Mouse (Mus musculus): ENCODE measurements around the gene Tmem167. TPM values are rescaled to one million over a fixed set of nuclear protein-coding genes. Genes with fewer than 3 reads are reported as not detected.
A peak's percentile ranks its signal among the peaks of the same experiment; 100 is the strongest.

Tmem167 gene
- polyA plus RNA-seq, 1 experiment from 2014 or later = 70.1 TPM

DNA sequence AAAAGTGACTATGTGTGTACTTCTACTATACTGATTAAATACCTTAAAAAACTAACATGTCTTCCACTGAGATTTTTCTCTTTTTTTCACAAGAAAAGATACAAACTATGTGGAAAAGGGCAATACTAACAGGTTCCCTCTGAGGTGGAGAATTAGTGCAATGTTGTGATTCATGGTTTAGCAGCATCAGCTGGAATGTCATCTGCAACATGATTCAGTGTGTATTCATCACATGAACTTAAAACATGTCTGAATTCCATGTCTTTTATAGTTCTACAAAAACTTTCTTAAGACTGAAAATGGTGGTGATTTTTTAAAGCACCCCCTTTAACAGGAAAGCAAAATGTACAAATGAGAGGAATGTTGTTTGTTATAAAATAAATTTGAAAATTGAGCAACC is 63.0 kb downstream of the Tmem167 start:
- no peak overlapping the region for H3K27ac ChIP-seq
- H3K9me3 ChIP-seq (replicated peaks) = no peaks in the 10 kb centered on the region
- no peak overlapping the region for H3K4me3 ChIP-seq
- DNase-seq (ENCODE audit: low spot score) = no peak
- H3K36me3 ChIP-seq = no peaks in the 10 kb centered on the region
- peaks cover 7% of the 10 kb centered on the region for H3K4me1 ChIP-seq
- H3K27me3 ChIP-seq (ENCODE audit: low read depth, poor library complexity, severe bottlenecking) = no peaks in the 10 kb centered on the region

DNA sequence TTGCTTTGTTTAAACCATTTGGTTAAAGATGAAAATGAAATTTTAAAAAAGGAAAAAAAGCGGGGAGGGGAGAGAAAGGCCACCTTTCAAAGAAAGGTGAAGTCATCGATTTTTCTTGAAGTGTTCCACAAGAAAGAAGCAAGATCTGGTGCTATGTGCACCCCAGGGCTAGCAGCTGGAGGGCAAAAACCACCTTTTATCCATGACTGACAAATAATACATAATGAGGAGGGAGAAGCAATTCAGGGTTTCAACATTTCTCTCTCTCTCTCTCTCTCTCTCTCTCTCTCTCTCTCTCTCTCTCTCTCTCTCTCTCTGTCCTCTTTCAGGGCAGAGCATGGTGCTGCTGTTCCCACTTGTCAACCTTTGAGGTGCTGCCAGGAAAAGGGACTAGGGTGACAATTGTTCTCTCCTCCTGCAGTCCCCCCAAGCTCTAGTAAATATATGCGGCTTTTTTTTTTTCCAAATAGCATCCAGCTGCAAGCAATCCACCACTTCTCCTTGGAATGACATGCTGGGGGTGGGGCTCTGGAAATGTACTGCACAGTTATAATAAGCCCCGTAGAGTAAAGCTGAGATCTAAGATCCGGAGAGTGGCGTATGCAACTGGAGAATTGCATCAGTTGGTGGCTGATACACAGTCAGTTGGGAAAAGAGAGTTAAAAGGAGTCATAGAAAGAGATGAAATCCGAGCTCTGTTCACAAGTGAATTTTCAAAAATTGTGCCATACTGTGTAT is 63.8 kb downstream of the Tmem167 start:
- H3K4me3 ChIP-seq = no peak overlapping the region
- DNase-seq (ENCODE audit: low spot score) = peak; percentile 35
- H3K27ac ChIP-seq = peak overlapping the region; percentile 42; the same call in 1 of the 2 replicates
- H3K4me1 ChIP-seq = peaks cover 7% of the 10 kb centered on the region
- no peaks in the 10 kb centered on the region for H3K36me3 ChIP-seq
- H3K27me3 ChIP-seq (ENCODE audit: low read depth, poor library complexity, severe bottlenecking) = no peaks in the 10 kb centered on the region
- no peaks in the 10 kb centered on the region for H3K9me3 ChIP-seq (replicated peaks)
- 63% methylated on average over 7 of the region's 7 CpGs for WGBS

- Histone ChIP-seq H3K36me3 (no peaks in the 10 kb centered on the region), H3K9me3 (replicated peaks) (no peaks in the 10 kb centered on the region), H3K27me3 (ENCODE audit: low read depth, poor library complexity, severe bottlenecking) (no peaks in the 10 kb centered on the region), H3K27ac (no peak overlapping the region), H3K4me3 (no peak overlapping the region), H3K4me1 (no peaks in the 10 kb centered on the region)
- no peak for DNase-seq (ENCODE audit: low spot score)
- WGBS = 92% methylated on average over 2 of the region's 2 CpGs
Observed at GRCm38 (mm10) chr13:90164147-90164546, 75.2 kb downstream of the Tmem167 start.

DNA sequence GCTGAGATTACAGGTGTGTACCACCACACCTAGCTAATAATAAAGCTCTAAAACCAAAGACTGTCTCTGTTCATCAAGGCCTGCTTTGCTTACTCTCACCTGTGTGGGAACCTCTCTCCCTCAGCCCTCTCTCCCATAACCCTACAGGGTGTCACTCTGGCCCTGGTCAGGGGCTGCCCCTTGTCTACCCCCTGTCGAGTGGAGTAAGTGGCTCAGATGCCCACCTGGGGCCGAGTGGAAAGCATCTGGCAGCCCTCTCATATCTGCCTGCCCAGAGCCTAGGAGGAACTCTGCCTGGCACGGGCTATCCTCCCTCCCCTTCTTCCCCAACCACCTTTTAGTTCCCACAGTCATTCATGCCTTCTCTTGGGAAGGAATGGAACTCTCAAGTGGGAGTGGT is 78.1 kb downstream of the Tmem167 start:
- DNase-seq (ENCODE audit: low spot score) = no peak
- 71% methylated on average over 3 of the region's 3 CpGs for WGBS
- H3K27ac ChIP-seq = no peak overlapping the region
- no peaks in the 10 kb centered on the region for H3K36me3 ChIP-seq
- no peak overlapping the region for H3K4me3 ChIP-seq
- no peaks in the 10 kb centered on the region for H3K9me3 ChIP-seq (replicated peaks)
- H3K27me3 ChIP-seq (ENCODE audit: low read depth, poor library complexity, severe bottlenecking) = no peaks in the 10 kb centered on the region
- H3K4me1 ChIP-seq = peaks cover 17% of the 10 kb centered on the region

GRCm38 (mm10) chr13:90170100-90170781 is 81.3 kb downstream of the Tmem167 start:
- Histone ChIP-seq H3K27me3 (ENCODE audit: low read depth, poor library complexity, severe bottlenecking) (no peaks in the 10 kb centered on the region), H3K27ac (no peak overlapping the region), H3K9me3 (replicated peaks) (no peaks in the 10 kb centered on the region), H3K4me3 (no peak overlapping the region), H3K4me1 (peaks cover 17% of the 10 kb centered on the region), H3K36me3 (no peaks in the 10 kb centered on the region)
- DNase-seq (ENCODE audit: low spot score) = no peak
- 19% methylated on average over 4 of the region's 4 CpGs for WGBS

- H3K27me3 ChIP-seq (ENCODE audit: low read depth, poor library complexity, severe bottlenecking) = no peaks in the 10 kb centered on the region
- WGBS = 23% methylated on average over 2 of the region's 2 CpGs
- no peak overlapping the region for H3K4me3 ChIP-seq
- H3K9me3 ChIP-seq (replicated peaks) = no peaks in the 10 kb centered on the region
- no peaks in the 10 kb centered on the region for H3K36me3 ChIP-seq
- DNase-seq (ENCODE audit: low spot score) = no peak
- H3K27ac ChIP-seq = no peak overlapping the region
- peaks cover 17% of the 10 kb centered on the region for H3K4me1 ChIP-seq
Observed at GRCm38 (mm10) chr13:90170782-90171179, 81.9 kb downstream of the Tmem167 start.

DNA sequence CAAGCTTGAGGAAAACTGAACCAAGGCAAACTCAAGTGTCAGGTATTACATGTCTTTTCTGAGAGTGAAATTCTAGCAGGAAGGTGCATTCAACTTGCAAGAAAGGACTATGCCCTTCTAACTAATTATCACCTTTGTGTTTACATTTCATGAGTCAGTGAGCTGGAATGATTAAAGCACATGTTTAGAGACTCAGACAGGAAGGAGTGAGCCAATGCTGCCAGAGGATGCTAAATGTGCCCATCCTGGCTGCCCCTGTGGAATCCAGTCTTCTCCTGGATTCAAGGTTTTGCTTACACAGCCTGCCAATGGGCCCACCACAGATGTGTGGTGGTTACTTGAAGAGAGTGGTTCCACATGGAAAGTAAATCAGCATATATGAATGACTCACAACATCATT is 82.5 kb downstream of the Tmem167 start:
- H3K36me3 ChIP-seq = no peaks in the 10 kb centered on the region

GRCm38 (mm10) chr13:90175662-90176061 is 86.7 kb downstream of the Tmem167 start:
- no peak overlapping the region for H3K4me3 ChIP-seq
- 72% methylated on average over 2 of the region's 2 CpGs for WGBS
- DNase-seq (ENCODE audit: low spot score) = no peak
- H3K27me3 ChIP-seq (ENCODE audit: low read depth, poor library complexity, severe bottlenecking) = no peaks in the 10 kb centered on the region
- no peak overlapping the region for H3K27ac ChIP-seq
- H3K9me3 ChIP-seq (replicated peaks) = no peaks in the 10 kb centered on the region
- H3K36me3 ChIP-seq = no peaks in the 10 kb centered on the region
- peaks cover 7% of the 10 kb centered on the region; the same call in 1 of the 2 replicates for H3K4me1 ChIP-seq

More for the DNA sequence above, 82.5 kb downstream of the Tmem167 start:
- H3K9me3 ChIP-seq (replicated peaks) = no peaks in the 10 kb centered on the region
- peaks cover 17% of the 10 kb centered on the region for H3K4me1 ChIP-seq
- H3K4me3 ChIP-seq = no peak overlapping the region
- no peak for DNase-seq (ENCODE audit: low spot score)
- no peak overlapping the region for H3K27ac ChIP-seq
- H3K27me3 ChIP-seq (ENCODE audit: low read depth, poor library complexity, severe bottlenecking) = no peaks in the 10 kb centered on the region

- no peak for DNase-seq (ENCODE audit: low spot score)
- no peaks in the 10 kb centered on the region for H3K27me3 ChIP-seq (ENCODE audit: low read depth, poor library complexity, severe bottlenecking)
- H3K4me3 ChIP-seq = no peak overlapping the region
- H3K36me3 ChIP-seq = no peaks in the 10 kb centered on the region
- H3K9me3 ChIP-seq (replicated peaks) = no peaks in the 10 kb centered on the region
- H3K4me1 ChIP-seq = no peaks in the 10 kb centered on the region
- H3K27ac ChIP-seq = no peak overlapping the region
Observed at GRCm38 (mm10) chr13:90182262-90182661, 93.3 kb downstream of the Tmem167 start.

DNA sequence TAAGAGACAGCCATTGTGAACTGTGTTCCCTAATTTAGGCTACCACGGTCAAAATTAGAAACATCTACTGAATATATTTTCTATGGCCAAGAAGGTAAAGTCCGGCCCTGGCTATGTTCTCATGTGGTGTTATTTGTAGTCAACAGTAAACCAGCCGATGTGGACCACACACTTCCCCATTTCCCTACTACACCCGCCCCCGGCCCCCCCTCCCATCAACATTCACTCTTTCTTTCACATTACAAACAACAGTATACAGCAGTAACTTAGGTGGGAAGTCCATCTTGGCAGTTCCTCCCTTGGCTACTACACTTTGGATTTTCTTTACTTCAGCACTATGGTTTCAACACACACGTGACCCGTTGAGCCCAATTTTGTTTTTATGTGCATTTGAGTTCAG is 94.6 kb downstream of the Tmem167 start:
- Histone ChIP-seq H3K9me3 (replicated peaks) (no peaks in the 10 kb centered on the region), H3K27ac (no peak overlapping the region), H3K36me3 (no peaks in the 10 kb centered on the region), H3K4me3 (no peak overlapping the region), H3K4me1 (peaks cover 6% of the 10 kb centered on the region; the same call in 1 of the 2 replicates), H3K27me3 (ENCODE audit: low read depth, poor library complexity, severe bottlenecking) (no peaks in the 10 kb centered on the region)
- WGBS = 89% methylated on average over 7 of the region's 7 CpGs
- no peak for DNase-seq (ENCODE audit: low spot score)

DNA sequence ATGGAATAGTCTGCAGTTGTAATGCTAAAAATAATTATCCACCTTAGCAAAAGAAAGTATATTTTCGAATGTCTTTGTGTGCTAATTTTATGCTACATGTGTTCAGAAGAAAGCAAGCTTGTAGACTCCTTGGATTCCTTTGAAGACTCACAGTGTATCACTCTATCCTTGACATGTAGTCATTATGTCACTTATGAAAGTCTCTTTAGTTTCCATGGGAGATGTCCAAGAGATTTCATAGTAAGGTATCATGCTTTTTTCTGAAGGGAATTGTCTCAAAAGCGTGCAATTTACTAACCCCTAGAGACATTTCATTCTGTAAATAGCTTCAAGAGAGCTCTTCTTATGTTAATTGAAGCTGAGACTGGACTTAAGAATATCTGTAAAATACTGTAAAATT is 97.8 kb downstream of the Tmem167 start:
- no peaks in the 10 kb centered on the region for H3K9me3 ChIP-seq (replicated peaks)
- 87% methylated on average over 2 of the region's 2 CpGs for WGBS
- no peak for DNase-seq (ENCODE audit: low spot score)
- H3K4me3 ChIP-seq = no peak overlapping the region
- no peaks in the 10 kb centered on the region for H3K27me3 ChIP-seq (ENCODE audit: low read depth, poor library complexity, severe bottlenecking)
- peaks cover 11% of the 10 kb centered on the region for H3K4me1 ChIP-seq
- no peaks in the 10 kb centered on the region for H3K36me3 ChIP-seq
- no peak overlapping the region for H3K27ac ChIP-seq

- Histone ChIP-seq H3K9me3 (replicated peaks) (no peaks in the 10 kb centered on the region), H3K27me3 (ENCODE audit: low read depth, poor library complexity, severe bottlenecking) (no peaks in the 10 kb centered on the region), H3K4me3 (no peak overlapping the region), H3K36me3 (no peaks in the 10 kb centered on the region), H3K4me1 (peaks cover 18% of the 10 kb centered on the region), H3K27ac (no peak overlapping the region)
- 80% methylated on average over 1 of the region's 1 CpGs for WGBS
- DNase-seq (ENCODE audit: low spot score) = no peak
Observed at GRCm38 (mm10) chr13:90188021-90188420, 99.1 kb downstream of the Tmem167 start.

DNA sequence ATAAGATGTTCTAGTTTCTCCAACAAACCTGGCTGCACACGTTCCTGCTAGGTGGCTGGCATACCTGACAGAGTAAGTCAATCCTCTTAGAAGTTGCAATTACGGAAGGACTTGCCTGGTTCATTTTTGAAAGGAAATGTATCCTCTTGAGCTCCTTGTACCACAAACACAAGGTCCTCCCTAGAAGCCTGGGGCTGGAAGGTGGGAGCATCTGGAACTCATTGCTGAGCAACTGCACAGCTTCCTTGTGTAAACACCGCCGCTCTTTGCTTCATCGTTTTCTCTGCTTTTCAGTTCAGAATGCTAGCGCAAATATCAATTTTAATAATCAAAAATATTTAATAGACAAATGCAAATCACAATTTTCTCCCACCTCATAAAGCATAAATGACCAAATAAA is 102.9 kb downstream of the Tmem167 start:
- no peaks in the 10 kb centered on the region for H3K27me3 ChIP-seq (ENCODE audit: low read depth, poor library complexity, severe bottlenecking)
- DNase-seq (ENCODE audit: low spot score) = peak; percentile 67
- WGBS = 31% methylated on average over 6 of the region's 6 CpGs
- no peaks in the 10 kb centered on the region for H3K9me3 ChIP-seq (replicated peaks)
- H3K4me1 ChIP-seq = peaks cover 18% of the 10 kb centered on the region
- no peak overlapping the region for H3K4me3 ChIP-seq
- H3K36me3 ChIP-seq = no peaks in the 10 kb centered on the region
- 0 out of 2 replicates have a peak overlapping the region, but pooled peaks have one; percentile 14 for H3K27ac ChIP-seq
